Mouse (Mus musculus) MEL (cell line): ENCODE measurements around the gene Smim24. TPM values are rescaled to one million over a fixed set of nuclear protein-coding genes. Genes with fewer than 3 reads are reported as not detected.

Experiments
- DNase-seq: peaks from one replicate; pipeline ENCODE4 v3.0.0; 2011; ENCODE audit warnings: low read depth, low spot score
- H3K27ac ChIP-seq: 2 replicates; pipeline ENCODE4 v1.5.1; 2012; ENCODE audit warnings: low read depth, mild to moderate bottlenecking, control low read depth, low read length, moderate library complexity; ENCODE audit not compliant: control insufficient read depth
- H3K27me3 ChIP-seq, 2 experiments: fragments of 150-350 bp in 1 of 2; sonication (generic) in 1 of 2; 2 replicates each; pipeline ENCODE4 v1.6.1; 2012; ENCODE audit warnings: low read length in 2 of 2, mild to moderate bottlenecking in 2 of 2, improper control_type of control experiment in 1 of 2, moderate library complexity in 1 of 2; ENCODE audit not compliant: insufficient read depth in 2 of 2, control insufficient read depth in 1 of 2
- H3K36me3 ChIP-seq, 2 experiments: 2 replicates each; pipeline ENCODE4 v1.6.1; 2012 to 2014; ENCODE audit warnings: low read length in 2 of 2, improper control_type of control experiment in 1 of 2, inconsistent platforms in 1 of 2, mild to moderate bottlenecking in 1 of 2; ENCODE audit not compliant: insufficient read depth in 2 of 2, control insufficient read depth in 1 of 2
- H3K4me1 ChIP-seq, 2 experiments: fragments of 150-350 bp in 1 of 2; sonication (generic) in 1 of 2; 2 replicates each; pipeline ENCODE4 v1.6.1; 2012; ENCODE audit warnings: low read length in 2 of 2, improper control_type of control experiment in 1 of 2, mild to moderate bottlenecking in 1 of 2; ENCODE audit not compliant: insufficient read depth in 2 of 2, control insufficient read depth in 1 of 2
- H3K4me3 ChIP-seq, 2 experiments: fragments of 150-350 bp in 1 of 2; sonication (generic) in 1 of 2; 2 replicates each; pipeline ENCODE4 v1.5.1; 2012; ENCODE audit warnings: low read depth in 2 of 2, low read length in 2 of 2, mild to moderate bottlenecking in 2 of 2, moderate library complexity in 2 of 2, control low read depth in 1 of 2, improper control_type of control experiment in 1 of 2; ENCODE audit not compliant: control insufficient read depth in 1 of 2, insufficient read depth in 1 of 2
- H3K79me2 ChIP-seq: 2 replicates; pipeline ENCODE4 v1.6.1; 2012; ENCODE audit warnings: mild to moderate bottlenecking, low read length, moderate library complexity; ENCODE audit not compliant: control insufficient read depth, poor library complexity, insufficient read depth
- H3K9ac ChIP-seq: 2 replicates; pipeline ENCODE4 v1.6.1; 2012; ENCODE audit warnings: low read depth, mild to moderate bottlenecking, control low read depth, low read length, moderate library complexity; ENCODE audit not compliant: control insufficient read depth, poor library complexity, severe bottlenecking
- H3K9me3 ChIP-seq: fragments of 150-350 bp; sonication (generic); replicated peaks from 2 replicates; pipeline ENCODE4 v1.6.1; 2012; ENCODE audit warnings: mild to moderate bottlenecking, low read length, improper control_type of control experiment, moderate library complexity; ENCODE audit not compliant: insufficient read depth
- CHD2 ChIP-seq: IDR thresholded peaks from 2 replicates; pipeline ENCODE4 v1.6.1; 2011; ENCODE audit warnings: low read length, improper control_type of control experiment
- CTCF ChIP-seq, 3 experiments: IDR thresholded peaks in 2 of 3; conservative IDR thresholded peaks in 1 of 3; 2 replicates each; pipeline ENCODE4 v1.5.1; 2011 to 2012; ENCODE audit warnings: low read length in 3 of 3, low read depth in 2 of 3, mild to moderate bottlenecking in 2 of 3, improper control_type of control experiment in 1 of 3, inconsistent platforms in 1 of 3, mixed read lengths in 1 of 3, moderate library complexity in 1 of 3; ENCODE audit not compliant: control insufficient read depth in 1 of 3, insufficient read depth in 1 of 3, poor library complexity in 1 of 3, severe bottlenecking in 1 of 3
- E2F4 ChIP-seq: IDR thresholded peaks from 2 replicates; pipeline ENCODE4 v1.6.1; 2011; ENCODE audit warnings: low read depth, low read length, improper control_type of control experiment, borderline replicate concordance
- ELF1 ChIP-seq: IDR thresholded peaks from 2 replicates; pipeline ENCODE4 v1.6.1; 2014; ENCODE audit warnings: low read depth, mild to moderate bottlenecking, inconsistent platforms, low read length, improper control_type of control experiment, moderate library complexity
- HCFC1 ChIP-seq: IDR thresholded peaks from 2 replicates; pipeline ENCODE4 v1.6.1; 2012; ENCODE audit warnings: low read depth, mild to moderate bottlenecking, inconsistent platforms, low read length, improper control_type of control experiment, moderate library complexity
- JUND ChIP-seq: IDR thresholded peaks from 2 replicates; pipeline ENCODE4 v1.6.1; 2011; ENCODE audit warnings: low read depth, mild to moderate bottlenecking, improper control_type of control experiment, low read length
- KAT2A ChIP-seq: conservative IDR thresholded peaks from 2 replicates; pipeline ENCODE4 v1.6.1; 2012; ENCODE audit warnings: low read depth, low read length, improper control_type of control experiment, inconsistent platforms
- MAZ ChIP-seq: IDR thresholded peaks from 2 replicates; pipeline ENCODE4 v1.6.1; 2012; ENCODE audit warnings: low read depth, mild to moderate bottlenecking, inconsistent platforms, low read length, improper control_type of control experiment
- MEF2A ChIP-seq: IDR thresholded peaks from 2 replicates; pipeline ENCODE4 v1.6.1; 2014; ENCODE audit warnings: low read depth, mild to moderate bottlenecking, inconsistent platforms, low read length, improper control_type of control experiment; ENCODE audit not compliant: poor library complexity, insufficient replicate concordance, severe bottlenecking; ENCODE audit errors: extremely low read depth
- MXI1 ChIP-seq: IDR thresholded peaks from 2 replicates; pipeline ENCODE4 v1.6.1; 2011; ENCODE audit warnings: mild to moderate bottlenecking, low read depth, low read length, improper control_type of control experiment
- MYC ChIP-seq: IDR thresholded peaks from 2 replicates; pipeline ENCODE4 v1.6.1; 2011; ENCODE audit warnings: low read depth, mild to moderate bottlenecking, low read length, improper control_type of control experiment, moderate library complexity
- NELFE ChIP-seq: IDR thresholded peaks from 2 replicates; pipeline ENCODE4 v1.6.1; 2011; ENCODE audit warnings: low read depth, low read length, improper control_type of control experiment
- POLR2AphosphoS5 ChIP-seq: IDR thresholded peaks from 2 replicates; pipeline ENCODE4 v1.6.1; 2012; ENCODE audit warnings: low read depth, borderline replicate concordance, mild to moderate bottlenecking, inconsistent platforms, low read length, moderate library complexity, mixed read lengths
- SIN3A ChIP-seq: IDR thresholded peaks from 2 replicates; pipeline ENCODE4 v1.6.1; 2012; ENCODE audit warnings: low read length, improper control_type of control experiment, inconsistent platforms
- TAL1 ChIP-seq: IDR thresholded peaks from 2 replicates; pipeline ENCODE4 v1.6.1; 2012; ENCODE audit warnings: mild to moderate bottlenecking, inconsistent platforms, low read length, moderate library complexity, mixed read lengths
- TBP ChIP-seq: IDR thresholded peaks from 2 replicates; pipeline ENCODE4 v1.8.0; 2011; ENCODE audit warnings: low read depth, low read length, improper control_type of control experiment
- TCF12 ChIP-seq: IDR thresholded peaks from 2 replicates; pipeline ENCODE4 v1.6.1; 2014; ENCODE audit warnings: low read depth, mild to moderate bottlenecking, inconsistent platforms, low read length, improper control_type of control experiment, moderate library complexity
- USF1 ChIP-seq: IDR thresholded peaks from 2 replicates; pipeline ENCODE4 v1.6.1; 2014; ENCODE audit warnings: low read depth, mild to moderate bottlenecking, inconsistent platforms, low read length, improper control_type of control experiment, moderate library complexity
- USF2 ChIP-seq, 2 experiments: IDR thresholded peaks; 2 replicates each; pipeline ENCODE4 v1.6.1; 2011 to 2012; ENCODE audit warnings: improper control_type of control experiment in 2 of 2, low read length in 2 of 2, borderline replicate concordance in 1 of 2, inconsistent platforms in 1 of 2, low read depth in 1 of 2, mild to moderate bottlenecking in 1 of 2; ENCODE audit not compliant: insufficient read depth in 1 of 2
- ZKSCAN1 ChIP-seq: IDR thresholded peaks from 2 replicates; pipeline ENCODE4 v1.6.1; 2012; ENCODE audit warnings: low read depth, mild to moderate bottlenecking, inconsistent platforms, low read length, improper control_type of control experiment, moderate library complexity
- ZMIZ1 ChIP-seq: IDR thresholded peaks from 2 replicates; pipeline ENCODE4 v1.6.1; 2012; ENCODE audit warnings: low read depth, mild to moderate bottlenecking, inconsistent platforms, low read length, improper control_type of control experiment, moderate library complexity
- polyA plus RNA-seq, 2 experiments: library from polyadenylated mRNA; stranded (reverse) in 1 of 2; unstranded in 1 of 2; fragments of >175 nt in 1 of 2; fragments of >200 nt in 1 of 2; gene quantifications; 2 replicates each; pipeline versions ENCODE4 v1.2.1 to v1.2.4; 2012; ENCODE audit warnings: low replicate concordance in 2 of 2, low read depth in 1 of 2; ENCODE audit not compliant: insufficient read length in 2 of 2, insufficient read depth in 1 of 2, missing spikeins in 1 of 2
- total RNA-seq: library from RNA; depleted of rRNA; stranded (reverse); fragments of 300-350 nt; gene quantifications from 2 replicates; pipeline ENCODE4 v1.2.3, GENCODE M21; 2012

The Smim24 gene
- total and polyA plus RNA-seq, 3 experiments, result 6.7 to 29.5 TPM; not detected in 1

DNA sequence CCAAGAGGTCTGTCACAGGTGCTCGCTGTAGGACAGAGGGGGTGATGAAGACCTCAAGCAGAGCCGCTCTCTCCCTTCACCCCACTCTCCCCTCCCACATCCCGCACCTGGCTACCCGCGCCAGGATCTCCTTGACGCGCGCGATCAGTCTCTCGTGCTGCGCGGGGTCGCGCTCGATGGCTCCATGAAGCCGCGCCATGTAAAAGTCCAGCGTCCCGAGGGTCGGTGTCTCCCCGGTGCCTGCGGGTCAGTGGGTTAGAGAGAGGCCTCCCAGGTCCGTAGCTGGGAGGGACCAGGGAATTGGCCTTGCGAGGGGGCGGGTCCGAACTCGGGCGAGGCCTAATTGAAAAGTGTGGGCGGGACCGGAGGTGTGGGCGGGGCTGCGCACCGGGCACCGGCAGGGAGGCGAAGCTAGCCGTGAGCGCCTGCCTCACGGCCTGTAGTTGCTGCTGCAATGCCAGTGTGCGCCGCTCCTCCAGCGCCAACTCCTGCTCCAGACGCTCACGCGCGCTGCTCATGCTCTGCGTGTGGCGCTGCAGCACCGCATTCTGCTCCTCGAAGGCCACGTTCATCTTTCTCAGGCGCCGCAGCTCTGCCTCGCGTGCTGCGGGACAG is 46.3 kb upstream of the Smim24 start:
- peaks cover 11 to 13% of the 10 kb centered on the region in 2 experiments; a peak in 3 of 4 replicates for H3K4me1 ChIP-seq
- H3K79me2 ChIP-seq, result peaks cover 4% of the 10 kb centered on the region; the same call in 1 of the 2 replicates
- H3K27me3 ChIP-seq, result no peaks in the 10 kb centered on the region
- no peak overlapping the region for H3K9ac ChIP-seq
- peaks cover 0 to 3% of the 10 kb centered on the region in 2 experiments; a peak in 2 of 4 replicates for H3K36me3 ChIP-seq
- H3K4me3 ChIP-seq, result no peak overlapping the region
- no peaks in the 10 kb centered on the region for H3K9me3 ChIP-seq
- DNase-seq, result no peak
- TF ChIP-seq TCF12, result no peak
- no peak for TF ChIP-seq E2F4
- no peak for TF ChIP-seq KAT2A
- no peak for TF ChIP-seq POLR2AphosphoS5
- TF ChIP-seq ZKSCAN1, result no peak
- TF ChIP-seq MXI1, result no peak
- TF ChIP-seq HCFC1, result no peak
- TF ChIP-seq SIN3A, result no peak
- TF ChIP-seq ZMIZ1, result no peak
- TF ChIP-seq TAL1, result no peak
- TF ChIP-seq JUND, result no peak
- TF ChIP-seq TBP, result no peak
- TF ChIP-seq, all 39 proteins: peak for 0
- no peak overlapping the region for H3K27ac ChIP-seq

DNA sequence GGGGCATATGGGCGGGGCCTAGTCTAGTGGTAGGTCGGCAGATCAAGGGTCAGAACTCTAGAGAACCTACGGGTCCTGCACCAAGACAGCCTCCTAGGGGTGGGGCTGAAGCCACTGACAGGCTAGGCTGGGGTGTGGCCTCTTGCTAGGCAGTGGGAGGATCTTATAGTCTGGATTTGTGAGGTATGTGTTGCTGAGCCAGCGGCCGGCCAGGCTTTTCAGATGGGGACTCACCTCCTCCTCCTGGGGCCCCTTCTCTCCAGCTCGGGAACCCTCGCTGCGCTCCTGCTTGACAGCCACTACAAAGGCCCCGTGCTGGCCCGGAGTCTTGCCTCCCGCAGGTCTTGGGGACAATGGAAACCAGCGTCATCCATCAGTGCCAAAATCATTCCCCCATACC is 43.7 kb upstream of the Smim24 start:
- peaks cover 0 to 10% of the 10 kb centered on the region in 2 experiments; a peak in 2 of 4 replicates for H3K36me3 ChIP-seq
- H3K4me1 ChIP-seq, result peaks cover 16 to 19% of the 10 kb centered on the region in 2 experiments
- no peaks in the 10 kb centered on the region for H3K27me3 ChIP-seq
- DNase-seq, result peak; percentile 76
- no peak overlapping the region for H3K27ac ChIP-seq
- H3K79me2 ChIP-seq, result peaks cover 4% of the 10 kb centered on the region; the same call in 1 of the 2 replicates
- peak overlapping the region; percentile 84 for H3K9ac ChIP-seq
- H3K4me3 ChIP-seq, result peak overlapping the region; percentile 81 to 94
- TF ChIP-seq TBP (no peak), NELFE (no peak), TCF12 (no peak), MXI1 (no peak), MAZ (no peak), MEF2A (no peak), CTCF (IDR thresholded peaks at IDR 0.05 in 2 of 3, conservative IDR thresholded peaks at IDR 0.05 in 1 of 3; ENCODE audit: control insufficient read depth in 1 of 3, insufficient read depth in 1 of 3, low read depth in 2 of 3, low read length in 3 of 3, poor library complexity in 1 of 3, severe bottlenecking in 1 of 3) (no peak), ZMIZ1 (no peak), HCFC1 (no peak), USF2 (IDR thresholded peaks at IDR 0.05; ENCODE audit: borderline replicate concordance in 1 of 2, insufficient read depth in 1 of 2, low read depth in 1 of 2, low read length in 2 of 2) (no peak), CHD2 (no peak), USF1 (no peak), ELF1 (no peak), MYC (no peak), POLR2AphosphoS5 (no peak)
- no peaks in the 10 kb centered on the region for H3K9me3 ChIP-seq
